Mouse (Mus musculus) layer of hippocampus, adult 18-20 months (tissue): ENCODE measurements around the gene Zyg11b. TPM values are rescaled to one million over a fixed set of nuclear protein-coding genes. Genes with fewer than 3 reads are reported as not detected.

Source experiments
- DNase-seq, 2 experiments: peaks; one replicate each; pipeline ENCODE4 v3.0.0; 2022; ENCODE audit warnings: low spot score in 2 of 2
- long read RNA-seq: library from polyadenylated mRNA; stranded (forward); transcript quantifications from one replicate; pipeline ENCODE4 v2.0.0, GENCODE M21; 2021
- total RNA-seq, 2 experiments: library from RNA; stranded (reverse); gene quantifications; 2 replicates each; pipeline ENCODE4 v1.2.3; 2021

Zyg11b gene
- total RNA-seq, result 10 to 100 TPM; 93.4 to 97.0 TPM
- long read RNA-seq, full-length matches to known transcripts, result 19 of 43 reads
- long read RNA-seq, partial matches to known transcripts, result 4 of 43 reads
- long read RNA-seq, other reads (novel, unspliced or antisense), result 20 of 43 reads

GRCm38 (mm10) chr4:108300670-108301373 is at the start of gene Zyg11b:
Gene Zyg11b (minus strand): TSS chr4:108301096.
- DNase-seq, result peak; percentile 75 to 88

- DNase-seq, result no peak
These were observed 49.1 kb upstream of the Zyg11b start for GRCm38 (mm10) chr4:108349836-108350547.

GRCm38 (mm10) chr4:108349064-108349463 is 48.2 kb upstream of the Zyg11b start:
- DNase-seq, result no peak

GRCm38 (mm10) chr4:108348256-108348875 is 47.5 kb upstream of the Zyg11b start:
- no peak for DNase-seq

GRCm38 (mm10) chr4:108347111-108347510 is 46.2 kb upstream of the Zyg11b start:
- no peak for DNase-seq

- no peak for DNase-seq
These were observed 44.9 kb upstream of the Zyg11b start for GRCm38 (mm10) chr4:108345826-108346225.

- DNase-seq, result no peak
These were observed 43.8 kb upstream of the Zyg11b start for GRCm38 (mm10) chr4:108344631-108345083.

GRCm38 (mm10) chr4:108339277-108339690 is 38.4 kb upstream of the Zyg11b start:
- DNase-seq, result peak; percentile 29 to 79

GRCm38 (mm10) chr4:108338811-108339210 is 37.9 kb upstream of the Zyg11b start:
- DNase-seq, result peak; percentile 56 to 67

GRCm38 (mm10) chr4:108338321-108338733 is 37.4 kb upstream of the Zyg11b start:
- peak in 1 of 2 experiments; percentile 21 for DNase-seq

- no peak for DNase-seq
These were observed 36.9 kb upstream of the Zyg11b start for GRCm38 (mm10) chr4:108337817-108338216.

GRCm38 (mm10) chr4:108336765-108337164 is 35.9 kb upstream of the Zyg11b start:
- no peak for DNase-seq

- no peak for DNase-seq
These were observed 34.5 kb upstream of the Zyg11b start for GRCm38 (mm10) chr4:108335413-108335812.

GRCm38 (mm10) chr4:108332041-108332440 is 31.1 kb upstream of the Zyg11b start:
- DNase-seq, result no peak

- DNase-seq, result no peak
These were observed 28.9 kb upstream of the Zyg11b start for GRCm38 (mm10) chr4:108329840-108330239.

GRCm38 (mm10) chr4:108327730-108328484 is 27.0 kb upstream of the Zyg11b start, which contains the start of gene Coa7:
Gene Coa7 (plus strand): TSS chr4:108328140.
- peak; percentile 94 to 97 for DNase-seq

GRCm38 (mm10) chr4:108327071-108327579 is 26.2 kb upstream of the Zyg11b start:
- peak; percentile 17 to 69 for DNase-seq

GRCm38 (mm10) chr4:108323588-108323987 is 22.7 kb upstream of the Zyg11b start:
- DNase-seq, result no peak

GRCm38 (mm10) chr4:108320627-108321380 is 19.9 kb upstream of the Zyg11b start:
- DNase-seq, result no peak

GRCm38 (mm10) chr4:108319747-108320146 is 18.9 kb upstream of the Zyg11b start:
- DNase-seq, result no peak
